Mouse (Mus musculus) midbrain, embryonic 12.5 days (tissue): ENCODE measurements around the gene Wdr34. TPM values are rescaled to one million over a fixed set of nuclear protein-coding genes. Genes with fewer than 3 reads are reported as not detected.
"Not testable (repeated sequence)": the region's sequence is repeated elsewhere in the genome, so short reads cannot be mapped to it uniquely, and the experiment has no call there.

ENCODE experiments used
- ATAC-seq: fragments of 200-750 bp; cut with Nextera tagmentation; 2 replicates; pipeline ENCODE4 v1.8.0; 2017; ENCODE audit warnings: low read depth, moderate TSS enrichment, moderate library complexity; ENCODE audit not compliant: low FRiP score
- H3K27ac ChIP-seq: fragments of 300-500 bp; sonication (generic); replicated peaks from 2 replicates; pipeline ENCODE4 v1.5.1; 2016; ENCODE audit warnings: mild to moderate bottlenecking
- H3K27me3 ChIP-seq: fragments of 300-500 bp; sonication (generic); 2 replicates; pipeline ENCODE4 v1.6.1; 2016; ENCODE audit warnings: mild to moderate bottlenecking
- H3K36me3 ChIP-seq: fragments of 300-500 bp; sonication (generic); 2 replicates; pipeline ENCODE4 v1.6.1; 2016
- H3K4me1 ChIP-seq: fragments of 300-500 bp; sonication (generic); 2 replicates; pipeline ENCODE4 v1.6.1; 2016
- H3K4me2 ChIP-seq: fragments of 300-500 bp; sonication (generic); replicated peaks from 2 replicates; pipeline ENCODE4 v1.6.1; 2016; ENCODE audit warnings: mild to moderate bottlenecking, moderate library complexity
- H3K4me3 ChIP-seq: fragments of 300-500 bp; sonication (generic); 2 replicates; pipeline ENCODE4 v1.5.1; 2016; ENCODE audit warnings: mild to moderate bottlenecking
- H3K9ac ChIP-seq: fragments of 300-500 bp; sonication (generic); replicated peaks from 2 replicates; pipeline ENCODE4 v1.6.1; 2016; ENCODE audit warnings: mild to moderate bottlenecking, moderate library complexity
- H3K9me3 ChIP-seq: fragments of 300-500 bp; sonication (generic); 2 replicates; pipeline ENCODE4 v1.6.1; 2016; ENCODE audit warnings: mild to moderate bottlenecking
- WGBS: fragments of 180-500 bp; shearing (Covaris S2); methylation state at CpG from one replicate; pipeline ENCODE4 v1.1.7; 2016; 5-methylcytosine and 5-hydroxymethylcytosine counted together
- polyA plus RNA-seq: library from polyadenylated mRNA; unstranded; fragments of >200 nt; fragmentation: Nextera tagmentation; extraction: Ambion mirVana; gene quantifications from 2 replicates; pipeline ENCODE4 v1.2.1, GENCODE M21; 2016

The Wdr34 gene
- polyA plus RNA-seq, 1 experiment from 2014 or later: 38.0 TPM

GRCm38 (mm10) chr2:30063791-30064190, 15.1 kb upstream of the Wdr34 start:
- Histone ChIP-seq H3K4me1 (peaks cover 46% of the 10 kb centered on the region), H3K27me3 (no peaks in the 10 kb centered on the region), H3K9me3 (no peaks in the 10 kb centered on the region), H3K36me3 (peaks cover 9% of the 10 kb centered on the region), H3K4me3 (peak overlapping the region; percentile 60), H3K27ac (no peak overlapping the region), H3K4me2 (peak overlapping the region; percentile 87), H3K9ac (peak overlapping the region; percentile 54)
- no peak for ATAC-seq
- 24% methylated on average over 3 of the region's 3 CpGs for WGBS

DNA sequence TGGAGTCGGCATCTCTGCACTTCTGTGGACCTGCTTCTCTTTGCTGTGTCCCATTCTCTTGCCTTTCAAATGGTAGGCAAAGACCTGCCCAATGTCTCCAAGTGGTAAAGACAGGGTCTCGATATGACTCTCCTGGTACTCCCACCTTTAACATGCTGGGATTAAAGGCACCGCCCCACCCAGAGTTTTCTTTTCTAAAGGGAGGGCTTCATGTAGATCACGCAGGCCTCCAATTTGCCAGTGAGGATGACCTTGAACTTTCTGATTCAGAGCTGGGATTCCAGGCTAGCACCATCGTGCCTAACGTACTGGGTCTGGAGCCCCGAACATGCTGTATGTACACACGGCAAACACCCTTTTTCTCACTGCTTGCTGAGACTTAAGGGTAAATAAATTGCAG, 14.6 kb upstream of the Wdr34 start:
- Histone ChIP-seq H3K9me3 (no peaks in the 10 kb centered on the region), H3K4me2 (peak overlapping the region; percentile 87), H3K36me3 (peaks cover 3% of the 10 kb centered on the region), H3K27ac (peak overlapping the region; percentile 78), H3K27me3 (no peaks in the 10 kb centered on the region), H3K4me3 (peak overlapping the region; percentile 60), H3K4me1 (peaks cover 43% of the 10 kb centered on the region), H3K9ac (peak overlapping the region; percentile 54)
- no peak for ATAC-seq
- 4% methylated on average over 8 of the region's 8 CpGs for WGBS

GRCm38 (mm10) chr2:30062249-30063093, 13.8 kb upstream of the Wdr34 start:
- H3K27ac ChIP-seq: peak overlapping the region; percentile 78
- peak overlapping the region; percentile 54 for H3K9ac ChIP-seq
- no peaks in the 10 kb centered on the region for H3K36me3 ChIP-seq
- H3K9me3 ChIP-seq: no peaks in the 10 kb centered on the region
- ATAC-seq: no peak
- peak overlapping the region; percentile 60 for H3K4me3 ChIP-seq
- peak overlapping the region; percentile 87 for H3K4me2 ChIP-seq
- H3K4me1 ChIP-seq: peaks cover 40% of the 10 kb centered on the region
- H3K27me3 ChIP-seq: no peaks in the 10 kb centered on the region
- under 1% methylated on average over 40 of the region's 40 CpGs for whole genome bisulfite sequencing

- H3K27ac ChIP-seq: peak overlapping the region; percentile 78
- no peaks in the 10 kb centered on the region for H3K36me3 ChIP-seq
- H3K4me1 ChIP-seq: peaks cover 46% of the 10 kb centered on the region
- no peak for ATAC-seq
- H3K9ac ChIP-seq: peak overlapping the region; percentile 54
- peak overlapping the region; percentile 87 for H3K4me2 ChIP-seq
- H3K4me3 ChIP-seq: peak overlapping the region; percentile 60
- WGBS: 8% methylated on average over 37 of the region's 37 CpGs
- no peaks in the 10 kb centered on the region for H3K27me3 ChIP-seq
- H3K9me3 ChIP-seq: no peaks in the 10 kb centered on the region
These were observed 12.8 kb upstream of the Wdr34 start for GRCm38 (mm10) chr2:30061215-30062166.

- Histone ChIP-seq H3K9me3 (no peaks in the 10 kb centered on the region), H3K27me3 (peaks cover 5% of the 10 kb centered on the region; the same call in 1 of the 2 replicates), H3K4me3 (no peak overlapping the region), H3K27ac (no peak overlapping the region), H3K4me1 (peaks cover 26% of the 10 kb centered on the region), H3K4me2 (no peak overlapping the region), H3K9ac (no peak overlapping the region), H3K36me3 (no peaks in the 10 kb centered on the region)
- 33% methylated on average over 5 of the region's 5 CpGs for WGBS
- no peak for ATAC-seq
These were observed 9.7 kb upstream of the Wdr34 start for GRCm38 (mm10) chr2:30058418-30058817.

DNA sequence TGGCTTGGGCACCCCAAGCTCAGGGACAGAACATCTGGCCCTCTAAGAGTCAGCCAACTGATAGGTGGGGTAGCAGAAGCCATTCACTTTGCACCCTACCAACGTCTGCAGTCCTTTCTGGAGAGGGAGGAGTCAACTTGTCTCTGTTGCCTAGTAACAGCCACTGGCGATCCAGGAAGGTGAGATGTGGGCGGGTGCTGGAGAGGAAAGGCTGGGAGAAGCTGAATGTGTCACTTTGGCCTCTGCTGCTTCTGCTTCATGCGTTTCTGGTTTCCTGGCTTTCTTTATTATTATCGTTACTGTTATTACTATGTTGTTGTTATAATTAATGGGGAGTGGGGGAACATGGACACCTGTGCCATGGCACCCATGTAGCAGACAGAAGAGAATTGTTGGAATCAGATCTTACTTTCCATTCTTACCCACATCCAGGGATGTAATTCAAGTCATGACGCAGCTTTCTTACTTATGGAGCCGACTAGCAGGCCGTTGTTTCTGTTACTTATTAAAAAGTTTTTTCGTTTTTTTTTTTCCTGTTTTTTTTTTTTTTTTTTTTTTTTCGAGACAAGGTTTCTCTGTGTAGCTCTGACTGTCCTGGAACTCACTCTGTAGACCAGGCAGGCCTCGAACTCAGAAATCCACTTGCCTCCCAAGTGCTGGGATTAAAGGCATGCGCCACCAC, 8.7 kb upstream of the Wdr34 start, which contains the start of gene Set:
Gene Set, plus strand, starts transcription at position 156 of the 682 bp plus-strand sequence.
- H3K9ac ChIP-seq: no peak within 1 kb of the TSS
- H3K4me3 ChIP-seq: no peak within 1 kb of the TSS
- no peak for ATAC-seq
- peaks cover 5% of the 10 kb centered on the region; the same call in 1 of the 2 replicates for H3K27me3 ChIP-seq
- 48% methylated on average over 12 of the region's 12 CpGs for WGBS
- no peaks in the 10 kb centered on the region for H3K36me3 ChIP-seq
- H3K4me2 ChIP-seq: no peak within 1 kb of the TSS
- peaks cover 18% of the 10 kb centered on the region for H3K4me1 ChIP-seq
- H3K9me3 ChIP-seq: no peaks in the 10 kb centered on the region
- no peak within 1 kb of the TSS for H3K27ac ChIP-seq

GRCm38 (mm10) chr2:30056736-30057135, 8.1 kb upstream of the Wdr34 start:
- H3K4me2 ChIP-seq: no peak overlapping the region
- no peak overlapping the region for H3K27ac ChIP-seq
- no peaks in the 10 kb centered on the region for H3K36me3 ChIP-seq
- 85% methylated on average over 3 of the region's 3 CpGs for WGBS
- H3K4me1 ChIP-seq: peaks cover 17% of the 10 kb centered on the region
- no peak overlapping the region for H3K9ac ChIP-seq
- no peak overlapping the region for H3K4me3 ChIP-seq
- peaks cover 5% of the 10 kb centered on the region; the same call in 1 of the 2 replicates for H3K27me3 ChIP-seq
- no peaks in the 10 kb centered on the region for H3K9me3 ChIP-seq
- ATAC-seq: no peak

GRCm38 (mm10) chr2:30055310-30055709, 6.6 kb upstream of the Wdr34 start:
- 93% methylated on average over 3 of the region's 3 CpGs for WGBS
- not testable (repeated sequence) for H3K27me3 ChIP-seq, H3K27ac ChIP-seq, ATAC-seq, H3K9me3 ChIP-seq, H3K4me3 ChIP-seq, H3K36me3 ChIP-seq, H3K4me2 ChIP-seq, H3K4me1 ChIP-seq, H3K9ac ChIP-seq

DNA sequence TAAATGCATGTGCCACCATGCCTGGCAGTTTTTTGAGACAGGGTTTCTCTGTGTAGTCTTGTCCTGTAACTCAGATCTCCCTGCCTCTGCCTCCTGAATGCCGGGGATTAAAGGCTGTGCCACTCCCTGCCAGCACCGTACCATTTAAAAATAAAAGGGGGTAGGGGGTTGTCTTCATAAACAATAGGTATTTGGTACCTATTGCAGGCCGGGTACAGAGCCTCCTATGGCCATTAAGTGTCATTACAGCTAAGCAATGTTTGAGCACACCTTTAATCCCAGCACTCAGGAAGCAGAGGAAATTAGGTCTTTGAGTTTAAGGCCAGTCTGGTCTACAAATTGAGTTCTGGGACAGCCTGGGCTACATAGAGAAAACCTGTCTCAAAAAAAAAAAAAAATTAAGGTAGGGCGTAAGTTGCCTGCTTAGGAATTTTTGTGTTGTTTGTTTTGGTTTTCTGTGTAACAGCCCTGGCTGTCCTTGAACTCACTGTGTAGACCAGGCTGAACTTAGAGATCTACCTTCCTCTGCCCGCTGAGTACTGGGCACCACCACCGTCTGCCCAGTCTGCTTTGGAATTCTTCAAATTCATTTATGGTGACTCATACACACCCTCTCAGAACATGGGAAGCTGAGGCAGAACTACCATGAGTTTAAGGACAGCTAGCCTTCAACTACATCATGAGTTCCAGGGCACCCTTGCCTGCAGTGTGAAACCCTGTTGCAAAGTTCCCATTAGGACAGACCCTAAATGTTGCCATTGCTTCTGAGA, 3.5 kb upstream of the Wdr34 start:
- H3K9me3 ChIP-seq: no peaks in the 10 kb centered on the region
- peaks cover 11% of the 10 kb centered on the region; the same call in 1 of the 2 replicates for H3K27me3 ChIP-seq
- no peak overlapping the region for H3K4me2 ChIP-seq
- H3K4me3 ChIP-seq: no peak overlapping the region
- H3K27ac ChIP-seq: no peak overlapping the region
- H3K9ac ChIP-seq: no peak overlapping the region
- 47% methylated on average over 6 of the region's 6 CpGs for WGBS
- peaks cover 11% of the 10 kb centered on the region for H3K4me1 ChIP-seq
- ATAC-seq: no peak
- no peaks in the 10 kb centered on the region for H3K36me3 ChIP-seq

DNA sequence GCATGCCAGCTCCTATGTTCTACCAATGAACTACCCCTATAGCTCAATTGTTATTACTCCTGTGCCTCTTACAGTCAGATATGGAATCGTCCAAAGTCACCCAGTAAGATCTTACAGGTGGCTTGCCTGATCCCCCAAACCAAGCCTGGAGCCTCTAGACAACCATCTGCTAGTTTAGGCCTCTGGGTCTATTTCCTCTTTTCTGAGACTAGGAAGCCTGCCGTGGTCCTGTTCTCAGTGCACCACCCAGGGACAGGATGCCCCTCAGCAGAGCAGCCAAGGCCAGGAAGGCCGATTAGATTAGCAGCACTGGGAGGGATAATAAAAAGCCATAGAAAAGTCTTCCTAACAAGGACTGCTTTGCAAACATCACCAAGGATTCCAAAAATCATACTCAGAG, 1.1 kb upstream of the Wdr34 start:
- no peaks in the 10 kb centered on the region for H3K9me3 ChIP-seq
- no peak overlapping the region for H3K27ac ChIP-seq
- ATAC-seq: no peak
- WGBS: 83% methylated on average over 3 of the region's 3 CpGs
- 0 out of 2 replicates have a peak overlapping the region, but pooled peaks have one; percentile 49 for H3K4me3 ChIP-seq
- H3K36me3 ChIP-seq: peaks cover 9% of the 10 kb centered on the region; the same call in 1 of the 2 replicates
- no peak overlapping the region for H3K9ac ChIP-seq
- peaks cover 7% of the 10 kb centered on the region for H3K4me1 ChIP-seq
- H3K27me3 ChIP-seq: peaks cover 11% of the 10 kb centered on the region; the same call in 1 of the 2 replicates
- no peak overlapping the region for H3K4me2 ChIP-seq

DNA sequence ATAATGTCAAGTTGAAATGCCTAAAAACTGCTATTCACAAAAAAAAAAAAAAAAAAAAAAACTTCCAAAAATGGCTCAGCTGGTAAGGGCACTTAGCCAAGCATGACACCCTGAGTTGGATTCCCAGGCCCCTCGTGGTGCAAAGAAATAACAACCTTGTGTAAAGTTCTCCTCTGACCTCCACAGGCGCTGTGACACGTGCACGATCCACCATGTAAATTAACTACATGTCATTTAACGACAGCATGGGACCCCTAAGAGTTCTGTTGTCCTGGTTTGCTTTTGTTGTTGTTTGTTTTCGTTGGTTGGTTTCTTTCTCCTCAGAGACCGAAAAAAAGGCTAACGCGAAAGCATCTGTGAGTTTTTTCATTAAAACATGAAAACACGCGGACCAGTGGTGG, 580 bp downstream of the Wdr34 start:
- peaks cover 7% of the 10 kb centered on the region for H3K4me1 ChIP-seq
- H3K27me3 ChIP-seq: 0 out of 2 replicates have a peak, but pooled peaks cover 6% of the 10 kb centered on the region
- peak overlapping the region; percentile 50 for H3K9ac ChIP-seq
- peak overlapping the region; percentile 49 for H3K4me3 ChIP-seq
- no peaks in the 10 kb centered on the region for H3K9me3 ChIP-seq
- peak overlapping the region; percentile 52 for H3K4me2 ChIP-seq
- 65% methylated on average over 11 of the region's 11 CpGs for WGBS
- no peak for ATAC-seq
- peak overlapping the region; percentile 85 for H3K27ac ChIP-seq
- H3K36me3 ChIP-seq: peaks cover 11% of the 10 kb centered on the region; the same call in 1 of the 2 replicates
